Mouse (Mus musculus) lung, postnatal 4 days (tissue): ENCODE measurements at regions not wholly inside any gene's neighbourhood (a gene's known extent, or its start where the extent isn't known, plus 50 kb on each side); places are given as distances from the start of the nearest gene placed in this dataset.
"Not testable (repeated sequence)": the region's sequence is repeated elsewhere in the genome, so short reads cannot be mapped to it uniquely, and the experiment has no call there.

ENCODE experiments used
- DNase-seq, 2 experiments: peaks; one replicate each; pipeline ENCODE4 v3.0.0; 2021

DNA sequence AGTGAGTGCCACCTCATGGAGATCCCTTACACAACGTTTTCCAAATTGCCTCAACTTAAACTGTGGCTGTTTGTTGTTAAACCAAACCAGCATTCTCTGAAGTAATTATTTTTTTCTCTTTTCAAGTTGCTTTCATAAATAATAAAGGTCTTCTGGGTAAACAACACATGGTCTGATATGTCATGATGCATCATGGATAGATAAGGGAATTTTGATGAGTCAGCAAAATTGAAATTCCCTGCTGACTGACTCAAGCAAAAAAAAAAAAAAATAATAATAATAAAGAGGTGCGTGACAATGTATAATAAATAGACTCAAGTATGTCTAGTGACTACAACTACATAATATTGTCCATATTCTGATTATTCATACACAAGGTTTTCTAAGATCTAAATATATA, 201.8 kb downstream of the Adgb start:
- no peak for DNase-seq

DNA sequence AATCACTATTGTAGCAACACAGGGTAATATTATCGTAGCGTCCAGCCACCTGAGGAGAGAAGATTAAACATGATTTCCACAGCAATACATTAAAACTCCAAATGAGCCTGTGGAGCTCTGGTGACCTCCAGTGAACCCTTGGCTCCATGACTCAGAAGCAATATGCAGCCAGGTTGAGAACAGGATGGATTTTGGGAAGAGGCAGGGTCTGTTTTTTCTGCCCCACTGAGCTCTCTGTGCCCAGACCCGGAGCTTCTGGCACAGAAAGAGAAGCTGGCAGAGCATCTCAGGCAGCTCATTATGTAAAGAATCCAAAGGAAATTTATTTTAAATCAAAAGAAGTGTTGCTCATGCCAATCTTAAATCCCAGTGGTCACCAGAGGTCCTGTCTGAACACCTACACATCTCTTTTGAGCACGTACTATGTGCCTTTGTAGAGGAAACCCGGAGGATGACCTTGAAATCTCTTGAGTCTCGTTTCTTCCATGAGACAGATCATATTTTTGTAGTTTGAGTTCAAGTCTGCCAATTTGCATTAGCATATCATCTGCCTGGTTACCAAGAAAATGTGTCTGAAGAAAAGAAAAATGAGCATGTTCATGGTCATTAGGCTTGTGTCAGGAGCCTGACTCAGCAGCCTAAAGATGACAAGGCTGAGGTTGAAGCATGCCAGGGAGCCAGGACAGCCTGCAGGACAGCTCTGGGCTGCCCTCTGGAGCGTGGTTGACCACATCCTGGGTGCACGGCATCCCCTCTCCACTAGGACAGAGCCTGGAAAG, 219.4 kb downstream of the Adgb start:
- DNase-seq = no peak

DNA sequence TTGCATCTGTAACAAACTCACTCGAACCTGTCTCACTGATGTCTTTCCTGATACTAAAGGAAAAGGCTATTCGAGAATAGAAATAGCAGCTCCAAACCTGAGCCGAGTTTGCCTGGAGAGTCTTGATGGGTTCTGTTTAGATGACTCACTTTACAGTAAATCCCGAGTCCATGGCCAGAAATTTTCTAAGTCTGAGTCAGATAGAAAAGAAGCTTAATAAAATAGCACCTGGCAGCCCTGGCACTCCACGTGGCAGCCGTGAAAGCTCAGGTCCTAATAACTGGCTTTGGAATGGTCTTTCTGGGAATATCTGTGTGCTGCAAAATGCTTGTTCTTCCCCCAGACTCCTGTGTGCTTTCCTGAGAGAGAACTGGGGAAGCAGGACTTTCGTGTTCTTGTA, 220.0 kb downstream of the Adgb start:
- no peak for DNase-seq

DNA sequence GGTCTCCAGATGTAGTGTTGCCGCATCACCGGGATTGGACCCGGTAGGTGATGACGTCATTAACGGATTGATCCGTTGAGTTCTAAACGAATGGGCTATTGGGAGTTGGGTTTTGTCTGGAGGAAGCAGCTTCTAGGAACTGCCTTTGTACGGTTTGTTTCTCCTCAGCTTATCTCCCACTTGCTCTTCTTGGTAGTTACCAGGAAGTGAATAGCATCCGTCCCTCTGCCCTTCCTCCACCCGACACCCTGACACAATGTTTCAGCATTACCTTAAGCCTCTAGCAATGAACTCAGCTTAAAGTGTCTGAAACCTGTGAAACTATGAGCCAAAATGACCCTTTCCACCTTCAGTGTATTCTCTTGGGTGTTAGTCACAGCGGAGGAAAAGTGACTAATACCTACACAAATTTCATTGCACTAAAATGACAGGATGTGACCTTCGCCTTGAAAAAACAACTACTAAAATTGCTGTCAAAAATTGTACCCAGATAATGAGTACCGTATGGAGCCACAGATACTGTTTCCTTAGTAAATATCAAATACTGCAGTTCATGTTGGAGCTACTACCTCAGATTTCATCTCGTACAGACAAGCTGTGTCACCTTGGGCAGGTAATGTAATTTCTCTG, 237.1 kb downstream of the Adgb start:
- DNase-seq = no peak

DNA sequence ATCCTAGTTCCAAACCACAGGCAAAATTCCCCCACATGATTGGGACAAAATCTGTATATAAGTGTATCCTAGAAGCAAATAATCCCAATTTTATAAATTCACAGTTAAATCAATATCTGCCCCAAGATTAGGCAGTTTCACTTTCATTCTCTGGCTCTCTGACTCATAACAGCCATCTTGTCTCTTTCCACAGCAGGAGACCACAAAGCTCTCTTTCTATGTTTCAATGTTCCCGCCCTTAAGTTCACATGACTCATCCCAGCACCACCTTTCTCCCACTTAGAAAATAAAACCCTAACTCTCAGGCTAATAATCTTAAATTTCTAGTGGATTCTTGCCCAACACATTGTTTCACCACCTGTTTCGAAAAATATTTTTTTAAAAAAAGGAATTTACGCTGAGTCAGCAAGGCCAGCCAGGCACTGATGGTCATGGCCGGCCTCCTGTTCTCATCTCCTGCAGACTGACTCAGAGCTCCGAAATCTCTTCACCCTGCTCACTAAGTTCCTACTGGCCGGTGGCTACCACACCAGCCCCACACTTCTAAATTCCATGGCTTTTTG, 247.5 kb downstream of the Adgb start:
- no peak for DNase-seq

DNA sequence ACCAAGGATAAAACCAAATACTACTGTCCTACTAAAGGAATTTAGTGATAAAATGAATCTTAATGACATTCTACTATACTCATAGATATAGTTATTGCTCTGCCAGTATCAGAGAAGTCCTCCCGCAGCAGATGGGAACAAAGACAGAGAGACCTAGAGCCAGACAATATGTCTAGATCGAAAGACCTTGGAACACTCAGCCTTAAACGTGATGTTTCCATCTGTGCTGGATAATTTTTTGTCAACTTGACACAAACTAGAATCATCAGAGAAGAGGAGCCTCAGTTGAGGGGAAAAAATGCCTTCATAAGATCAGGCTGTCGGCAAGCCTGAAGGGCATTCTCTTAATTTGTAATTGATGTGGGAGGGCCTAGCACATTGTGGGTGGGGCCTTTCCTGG, 252.4 kb downstream of the Adgb start:
- DNase-seq = no peak

DNA sequence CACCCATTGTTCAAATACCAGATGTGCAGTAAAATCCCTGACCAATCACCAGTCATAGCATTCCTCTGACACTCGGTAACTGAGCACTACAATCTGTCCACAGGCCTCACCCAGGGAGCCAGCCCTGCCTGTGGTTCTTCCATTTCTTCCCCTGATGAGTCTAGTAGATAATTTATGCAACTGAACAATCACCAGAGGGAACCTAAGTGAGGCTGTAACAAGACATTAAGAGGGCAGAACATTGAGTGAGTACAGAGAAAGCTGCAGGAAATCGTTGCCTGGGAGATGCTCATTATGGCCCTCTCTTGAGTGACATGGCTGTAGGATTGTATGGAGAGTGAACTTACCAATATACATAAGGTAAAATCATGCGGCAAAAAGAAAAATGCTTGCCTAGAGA, 255.2 kb downstream of the Adgb start:
- DNase-seq = no peak

DNA sequence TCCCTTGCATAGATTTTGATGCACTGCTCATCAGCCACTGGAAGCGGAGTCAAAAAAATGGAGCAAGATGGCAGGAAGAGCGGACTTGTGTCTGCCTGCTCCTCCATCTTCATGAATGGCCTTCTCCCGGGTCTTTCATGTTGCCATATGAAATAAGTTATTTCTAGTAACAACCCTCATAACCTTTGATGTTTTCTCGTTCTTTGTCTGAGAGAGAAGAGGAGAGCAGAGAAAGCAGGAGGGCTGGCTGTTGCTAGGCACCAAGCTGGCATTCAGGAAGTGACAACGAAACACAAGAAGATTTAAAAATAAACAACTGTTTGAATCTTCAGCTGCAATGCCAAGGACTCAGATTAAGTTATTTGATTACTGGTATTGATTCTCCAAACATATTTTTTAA, 256.8 kb downstream of the Adgb start:
- DNase-seq = no peak

DNA sequence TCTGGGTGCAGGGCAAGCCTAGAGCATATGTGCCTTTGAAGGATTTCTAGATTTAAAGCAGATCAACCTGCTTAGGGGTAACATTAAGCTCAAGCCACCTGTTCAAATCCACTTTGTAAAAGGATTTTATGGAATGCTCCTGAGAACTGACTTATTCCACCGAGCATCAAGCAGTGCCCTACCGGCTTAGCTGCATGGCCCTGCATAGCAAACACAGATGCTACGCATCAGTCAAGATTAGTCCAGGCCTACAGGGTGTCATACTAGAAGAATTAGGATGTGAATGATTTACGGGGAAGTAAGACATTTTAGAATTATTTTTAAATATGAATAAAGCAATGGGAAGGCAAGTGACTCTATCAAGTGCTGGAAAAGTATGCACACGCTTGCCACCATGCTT, 263.8 kb downstream of the Adgb start:
- DNase-seq = no peak

DNA sequence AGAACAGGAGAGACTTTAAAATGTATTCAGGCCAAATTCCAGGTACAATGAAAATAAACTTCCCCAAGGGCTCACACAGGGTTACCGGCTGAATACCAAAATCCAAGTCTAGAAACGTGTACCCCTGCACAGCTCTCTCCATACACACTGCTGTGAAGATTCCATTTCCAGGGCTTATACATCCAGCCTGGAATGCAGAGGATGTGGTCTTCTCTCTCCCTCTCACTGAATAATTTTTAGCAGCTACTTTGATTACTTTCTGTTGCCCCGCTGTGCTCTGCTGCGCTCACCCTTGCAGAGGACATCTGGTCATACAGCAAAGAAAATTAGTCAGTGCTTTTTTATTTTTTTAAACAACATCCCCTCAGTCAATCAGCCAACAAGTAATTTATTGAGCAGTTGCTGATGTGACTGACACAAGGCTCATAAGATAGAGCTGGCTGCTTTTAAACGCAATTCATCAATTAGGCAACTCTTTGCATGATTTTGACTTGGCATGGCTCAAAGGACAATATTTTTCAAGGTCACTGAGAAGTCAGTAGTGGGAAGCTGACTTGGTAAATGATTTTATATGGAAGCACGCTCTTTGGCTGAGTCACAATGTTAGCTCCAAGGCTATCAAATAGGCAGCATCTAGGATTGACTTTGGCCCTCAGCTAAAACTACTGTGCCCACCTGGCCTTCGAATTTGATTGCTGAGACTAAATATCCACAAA, 266.2 kb downstream of the Adgb start:
- DNase-seq = no peak

DNA sequence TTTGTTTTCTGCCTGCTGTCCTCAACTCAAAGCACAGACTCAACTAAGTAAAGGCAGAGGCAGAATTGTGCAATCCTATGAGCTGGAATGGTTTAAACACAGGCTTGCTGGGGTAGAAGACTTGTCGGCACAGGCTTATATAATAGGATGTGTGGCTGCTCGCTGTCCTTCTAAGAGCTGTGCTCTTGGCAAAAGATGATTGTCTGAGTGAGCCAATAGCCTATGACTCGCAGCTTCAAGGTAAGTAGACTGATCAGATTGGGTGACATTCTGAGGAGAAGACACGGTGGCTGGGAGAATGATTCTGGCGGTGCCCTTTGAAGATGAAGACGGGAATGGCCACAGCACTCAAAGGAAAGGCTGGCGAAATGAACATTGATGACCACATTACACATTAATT, 268.1 kb downstream of the Adgb start:
- no peak for DNase-seq

DNA sequence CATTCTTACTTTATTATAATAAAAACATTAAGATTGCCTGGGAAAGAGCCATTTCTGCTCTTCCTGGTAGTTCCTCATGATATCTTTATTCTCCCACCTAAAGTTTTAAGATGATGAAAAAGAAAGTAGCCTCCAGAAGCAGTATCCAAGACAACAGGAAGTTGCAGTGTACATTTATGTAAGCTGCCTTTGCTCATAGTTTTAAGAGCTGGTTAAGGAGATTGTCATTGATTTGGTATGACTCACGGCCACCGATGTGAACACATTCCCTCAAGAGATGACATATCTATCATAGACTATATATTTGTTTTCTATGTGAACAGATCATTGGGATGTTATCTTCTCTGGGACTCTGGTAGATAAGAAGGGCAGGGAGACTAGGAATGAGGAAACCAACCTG, 281.8 kb downstream of the Adgb start:
- DNase-seq = no peak

DNA sequence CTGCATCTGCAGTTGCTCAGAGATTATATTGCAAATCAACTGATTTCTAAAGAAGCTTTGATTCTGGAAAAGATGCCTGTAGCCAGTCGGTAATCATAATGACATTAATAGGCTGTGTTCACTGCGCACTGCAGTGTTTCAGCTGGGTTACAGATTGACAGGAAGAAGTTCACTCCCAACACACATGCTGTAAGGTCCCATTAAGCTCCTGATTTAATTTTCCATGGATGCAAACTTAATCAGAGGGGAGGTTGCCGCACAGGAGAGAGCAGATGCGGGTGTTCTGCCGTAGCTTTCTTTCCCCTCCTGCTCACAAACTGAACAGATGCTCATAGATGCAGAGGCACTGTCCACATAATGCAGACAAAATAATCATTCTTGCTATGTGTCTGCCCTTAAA, 284.0 kb downstream of the Adgb start:
- DNase-seq = no peak

DNA sequence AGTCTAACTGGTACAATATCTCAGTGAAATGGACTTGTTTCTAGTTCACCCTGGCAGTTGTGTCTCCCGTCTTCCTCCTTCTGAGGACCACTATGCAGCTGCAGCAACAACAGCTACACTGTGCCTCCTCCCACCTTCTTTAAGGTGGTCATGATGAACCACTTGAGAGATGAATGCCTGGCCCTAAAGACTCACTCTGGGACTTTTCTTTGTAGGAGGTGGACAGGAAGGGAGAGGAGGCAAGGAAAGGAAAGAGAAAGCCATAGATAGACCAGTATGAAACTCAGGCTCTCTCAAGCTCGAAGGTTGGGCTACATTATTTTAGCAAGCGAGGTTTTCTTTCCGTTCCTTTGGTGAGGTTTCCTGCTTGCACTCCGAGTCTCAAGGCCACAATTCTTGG, 285.4 kb downstream of the Adgb start:
- DNase-seq = no peak

DNA sequence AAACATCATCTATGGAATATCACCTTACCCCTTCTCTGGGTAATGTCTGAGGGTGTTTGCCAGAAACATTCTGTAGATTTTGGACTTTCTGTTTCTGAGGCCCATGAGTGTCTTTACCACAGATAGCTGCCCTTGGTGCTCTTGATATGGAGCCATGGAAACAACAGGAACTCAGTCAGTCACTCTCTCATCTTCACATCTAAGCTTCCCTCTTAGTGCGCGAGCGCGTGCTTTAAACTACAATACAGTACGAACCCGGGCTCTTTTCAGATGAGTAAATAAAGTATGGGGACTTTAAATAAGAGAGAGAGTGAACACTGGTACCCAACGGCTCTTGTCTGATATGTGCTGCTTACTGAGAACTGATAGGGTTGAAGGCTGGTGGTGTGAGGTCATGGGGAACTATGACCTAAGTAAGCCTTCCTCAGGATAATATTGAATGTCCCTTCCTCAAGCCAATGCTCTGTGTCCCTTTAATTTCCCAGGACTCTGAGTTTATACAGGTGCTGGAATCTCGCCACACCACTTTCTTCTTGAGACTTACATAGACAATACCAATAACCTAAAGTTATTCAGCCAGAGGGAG, 284.5 kb upstream of the Stxbp5 start:
- no peak for DNase-seq

DNA sequence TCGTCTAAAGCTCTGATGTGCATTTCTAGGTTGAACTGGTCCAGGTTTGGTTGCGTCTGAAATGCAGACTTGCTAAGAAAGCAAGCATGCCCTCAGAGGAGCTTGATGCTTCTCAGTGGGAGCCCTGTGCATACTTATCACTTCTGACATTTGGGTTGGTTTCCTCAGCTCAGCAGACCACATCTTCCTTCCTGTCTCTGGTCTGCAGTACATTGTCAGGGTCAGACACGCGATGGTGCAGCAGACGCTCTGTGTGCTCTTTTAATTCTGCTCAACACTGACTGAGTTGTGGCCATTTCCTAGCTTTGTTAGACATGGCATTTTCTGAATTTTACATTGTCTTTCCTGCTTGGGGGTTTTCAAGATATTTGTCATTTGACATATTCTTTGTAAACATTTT, 283.5 kb upstream of the Stxbp5 start:
- peak; percentile 6 to 26 for DNase-seq

DNA sequence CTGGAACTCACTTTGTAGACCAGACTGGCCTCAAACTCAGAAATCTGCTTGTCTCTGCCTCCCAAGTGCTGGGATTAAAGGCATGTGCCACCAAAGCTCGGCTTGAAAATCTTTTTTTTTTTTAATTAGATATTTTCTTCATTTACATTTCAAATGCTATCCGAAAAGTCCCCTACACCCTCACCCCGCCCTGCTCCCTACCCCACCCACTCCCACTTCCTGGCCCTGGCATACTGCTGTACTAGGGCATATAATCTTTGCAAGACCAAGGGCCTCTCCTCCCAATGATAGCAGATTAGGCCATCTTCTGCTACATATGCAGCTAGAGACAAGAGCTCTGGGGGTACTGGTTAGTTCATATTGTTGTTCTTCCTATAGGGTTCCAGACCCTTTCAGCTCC, 276.2 kb upstream of the Stxbp5 start:
- DNase-seq = not testable (repeated sequence)
